Mouse (Mus musculus) limb, embryonic 12.5 days (tissue): Measurements from ENCODE around the gene Hist2h3b. TPM values are rescaled to one million over a fixed set of nuclear protein-coding genes. Genes with fewer than 3 reads are reported as not detected.
"Not testable (repeated sequence)": the region's sequence is repeated elsewhere in the genome, so short reads cannot be mapped to it uniquely, and the experiment has no call there.

ENCODE experiments used
- ATAC-seq: fragments of 200-750 bp; cut with Nextera tagmentation; 2 replicates; pipeline ENCODE4 v1.8.0; 2017; ENCODE audit warnings: low read depth, moderate TSS enrichment; ENCODE audit not compliant: insufficient number of reproducible peaks, insufficient read depth, low FRiP score, low TSS enrichment
- H3K27ac ChIP-seq: fragments of 300-500 bp; sonication (generic); 2 replicates; pipeline ENCODE4 v1.5.1; 2016; ENCODE audit warnings: mild to moderate bottlenecking, moderate library complexity
- H3K27me3 ChIP-seq: fragments of 300-500 bp; sonication (generic); 2 replicates; pipeline ENCODE4 v1.6.1; 2016; ENCODE audit warnings: mild to moderate bottlenecking, moderate library complexity
- H3K36me3 ChIP-seq: fragments of 300-500 bp; sonication (generic); 2 replicates; pipeline ENCODE4 v1.6.1; 2016; ENCODE audit warnings: mild to moderate bottlenecking, moderate library complexity
- H3K4me1 ChIP-seq: fragments of 300-500 bp; sonication (generic); replicated peaks from 2 replicates; pipeline ENCODE4 v1.6.1; 2016
- H3K4me2 ChIP-seq: fragments of 300-500 bp; sonication (generic); 2 replicates; pipeline ENCODE4 v1.6.1; 2016; ENCODE audit warnings: mild to moderate bottlenecking, moderate library complexity
- H3K4me3 ChIP-seq: fragments of 300-500 bp; sonication (generic); replicated peaks from 2 replicates; pipeline ENCODE4 v1.5.1; 2016; ENCODE audit warnings: mild to moderate bottlenecking
- H3K9ac ChIP-seq: fragments of 300-500 bp; sonication (generic); replicated peaks from 2 replicates; pipeline ENCODE4 v1.6.1; 2016; ENCODE audit warnings: mild to moderate bottlenecking, moderate library complexity
- H3K9me3 ChIP-seq: fragments of 300-500 bp; sonication (generic); 2 replicates; pipeline ENCODE4 v1.6.1; 2016; ENCODE audit warnings: mild to moderate bottlenecking, moderate library complexity
- WGBS: fragments of 180-500 bp; shearing (Covaris S2); methylation state at CpG from one replicate; pipeline ENCODE4 v1.1.7; 2016; 5-methylcytosine and 5-hydroxymethylcytosine counted together
- polyA plus RNA-seq: library from polyadenylated mRNA; unstranded; fragments of >200 nt; fragmentation: Nextera tagmentation; extraction: Ambion mirVana; gene quantifications from 2 replicates; pipeline ENCODE4 v1.2.1, GENCODE M21; 2016

Gene Hist2h3b
- polyA plus RNA-seq, 1 experiment from 2014 or later, result 139 TPM

GRCm38 (mm10) chr3:96230404-96230803 lies 38.0 kb upstream of the Hist2h3b start:
- WGBS, result 82% methylated on average over 2 of the region's 2 CpGs

DNA sequence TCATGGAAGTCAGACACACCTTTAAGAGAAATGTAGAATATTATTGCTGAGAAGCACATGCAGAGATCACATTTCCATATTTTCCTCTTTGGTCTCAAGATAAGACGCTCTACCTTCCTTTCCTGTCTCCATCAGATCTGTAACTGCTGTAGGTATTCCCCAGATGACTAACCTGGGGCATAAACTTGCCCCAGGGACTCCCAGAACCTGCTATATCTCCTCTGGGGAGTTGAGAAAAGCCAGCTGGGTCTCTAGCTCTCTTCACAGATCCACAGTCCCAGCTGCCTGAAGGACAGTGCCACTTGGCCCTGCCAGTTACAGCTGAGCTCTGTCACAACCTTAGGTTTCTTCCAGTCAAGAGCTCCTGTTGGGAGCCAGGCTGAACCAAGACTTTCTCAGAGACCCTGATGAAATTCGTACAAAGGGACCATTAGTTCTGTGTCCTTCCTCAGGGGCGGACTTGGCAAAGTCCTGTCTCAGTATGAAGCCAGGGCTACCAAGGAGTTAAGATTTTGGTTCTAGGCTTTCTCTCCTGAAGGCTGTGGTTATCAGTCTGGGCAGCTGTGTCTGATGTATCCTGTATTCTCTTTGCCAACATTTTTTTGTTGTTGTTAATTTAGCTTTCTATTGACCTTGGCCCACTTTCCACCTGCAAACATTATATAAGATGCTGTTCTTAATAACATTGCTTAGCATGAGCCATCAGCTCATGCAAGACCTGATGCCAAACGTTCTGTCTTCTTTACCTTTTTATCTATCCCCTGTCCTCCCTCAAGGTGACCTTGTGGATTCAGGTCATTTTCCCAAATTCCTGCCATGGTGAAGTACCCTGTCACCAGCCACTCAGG lies 37.3 kb upstream of the Hist2h3b start:
- WGBS, result 76% methylated on average over 4 of the region's 4 CpGs
- no peak overlapping the region for H3K4me3 ChIP-seq
- no peak overlapping the region for H3K4me2 ChIP-seq
- H3K9ac ChIP-seq, result no peak overlapping the region
- no peaks in the 10 kb centered on the region for H3K36me3 ChIP-seq
- no peaks in the 10 kb centered on the region for H3K9me3 ChIP-seq
- no peaks in the 10 kb centered on the region for H3K27me3 ChIP-seq
- no peak for ATAC-seq
- peaks cover 5% of the 10 kb centered on the region; the same call in 1 of the 2 replicates for H3K4me1 ChIP-seq
- H3K27ac ChIP-seq, result no peak overlapping the region

More at GRCm38 (mm10) chr3:96230404-96230803, 38.0 kb upstream of the Hist2h3b start:
- Histone ChIP-seq H3K4me1 (peaks cover 5% of the 10 kb centered on the region; the same call in 1 of the 2 replicates), H3K9me3 (no peaks in the 10 kb centered on the region), H3K9ac (no peak overlapping the region), H3K36me3 (no peaks in the 10 kb centered on the region), H3K4me3 (no peak overlapping the region), H3K4me2 (no peak overlapping the region), H3K27ac (no peak overlapping the region), H3K27me3 (no peaks in the 10 kb centered on the region)
- no peak for ATAC-seq

GRCm38 (mm10) chr3:96231758-96232120 lies 36.7 kb upstream of the Hist2h3b start:
- no peak overlapping the region for H3K4me2 ChIP-seq
- H3K36me3 ChIP-seq, result no peaks in the 10 kb centered on the region
- no peak for ATAC-seq
- H3K9ac ChIP-seq, result no peak overlapping the region
- no peak overlapping the region for H3K27ac ChIP-seq
- H3K9me3 ChIP-seq, result no peaks in the 10 kb centered on the region
- WGBS, result 62% methylated on average over 2 of the region's 2 CpGs
- no peak overlapping the region for H3K4me3 ChIP-seq
- H3K27me3 ChIP-seq, result no peaks in the 10 kb centered on the region
- H3K4me1 ChIP-seq, result peaks cover 7% of the 10 kb centered on the region; the same call in 1 of the 2 replicates

- Histone ChIP-seq H3K27ac (no peak overlapping the region), H3K9ac (no peak overlapping the region), H3K4me1 (peaks cover 16% of the 10 kb centered on the region), H3K27me3 (no peaks in the 10 kb centered on the region), H3K9me3 (no peaks in the 10 kb centered on the region), H3K4me3 (no peak overlapping the region), H3K36me3 (no peaks in the 10 kb centered on the region), H3K4me2 (no peak overlapping the region)
- ATAC-seq, result no peak
- 82% methylated on average over 2 of the region's 2 CpGs for WGBS
Observed at GRCm38 (mm10) chr3:96234914-96235313, 33.5 kb upstream of the Hist2h3b start.

GRCm38 (mm10) chr3:96235836-96236235 lies 32.6 kb upstream of the Hist2h3b start:
- H3K4me2 ChIP-seq, result no peak overlapping the region
- ATAC-seq, result no peak
- no peaks in the 10 kb centered on the region for H3K36me3 ChIP-seq
- no peak overlapping the region for H3K9ac ChIP-seq
- peaks cover 18% of the 10 kb centered on the region for H3K4me1 ChIP-seq
- 71% methylated on average over 3 of the region's 3 CpGs for WGBS
- H3K4me3 ChIP-seq, result no peak overlapping the region
- 0 out of 2 replicates have a peak overlapping the region, but pooled peaks have one; percentile 1 for H3K27ac ChIP-seq
- no peaks in the 10 kb centered on the region for H3K27me3 ChIP-seq
- H3K9me3 ChIP-seq, result no peaks in the 10 kb centered on the region

- no peak for ATAC-seq
- Histone ChIP-seq H3K27me3 (no peaks in the 10 kb centered on the region), H3K9ac (peak overlapping the region; percentile 66), H3K4me3 (peak overlapping the region; percentile 41), H3K4me1 (peaks cover 20% of the 10 kb centered on the region), H3K9me3 (no peaks in the 10 kb centered on the region), H3K36me3 (no peaks in the 10 kb centered on the region), H3K4me2 (peak overlapping the region; percentile 56), H3K27ac (peak overlapping the region; percentile 84)
- 72% methylated on average over 4 of the region's 4 CpGs for WGBS
Observed at GRCm38 (mm10) chr3:96236834-96237334, 31.6 kb upstream of the Hist2h3b start.

DNA sequence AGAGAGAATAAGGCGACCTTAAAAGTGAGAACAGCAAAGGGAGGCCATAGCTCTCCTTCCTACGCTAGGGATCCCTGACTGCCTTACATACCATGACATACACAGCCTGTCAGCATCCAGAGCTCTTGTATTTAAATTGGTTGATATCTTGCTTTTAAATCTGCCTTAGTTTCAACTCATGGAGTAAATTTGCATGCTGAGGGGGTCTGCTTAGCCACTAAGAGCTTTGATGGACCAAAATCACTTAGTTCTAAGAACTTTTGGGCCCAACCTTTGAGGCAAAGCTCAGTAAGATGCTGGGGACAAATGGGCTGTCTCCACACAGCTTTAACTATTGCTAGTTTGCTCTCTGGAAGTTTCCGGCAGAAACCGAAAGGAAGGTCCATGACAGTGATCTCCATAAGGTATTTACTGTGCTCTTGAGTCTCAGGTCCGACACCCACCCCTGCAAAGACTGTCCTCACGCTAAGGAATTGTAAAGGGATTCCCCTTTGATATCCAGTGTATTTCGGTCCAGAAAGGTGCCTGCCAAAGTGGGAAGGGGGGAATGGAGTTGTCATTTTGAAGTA lies 31.0 kb upstream of the Hist2h3b start:
- peaks cover 22% of the 10 kb centered on the region for H3K4me1 ChIP-seq
- WGBS, result 23% methylated on average over 7 of the region's 7 CpGs

DNA sequence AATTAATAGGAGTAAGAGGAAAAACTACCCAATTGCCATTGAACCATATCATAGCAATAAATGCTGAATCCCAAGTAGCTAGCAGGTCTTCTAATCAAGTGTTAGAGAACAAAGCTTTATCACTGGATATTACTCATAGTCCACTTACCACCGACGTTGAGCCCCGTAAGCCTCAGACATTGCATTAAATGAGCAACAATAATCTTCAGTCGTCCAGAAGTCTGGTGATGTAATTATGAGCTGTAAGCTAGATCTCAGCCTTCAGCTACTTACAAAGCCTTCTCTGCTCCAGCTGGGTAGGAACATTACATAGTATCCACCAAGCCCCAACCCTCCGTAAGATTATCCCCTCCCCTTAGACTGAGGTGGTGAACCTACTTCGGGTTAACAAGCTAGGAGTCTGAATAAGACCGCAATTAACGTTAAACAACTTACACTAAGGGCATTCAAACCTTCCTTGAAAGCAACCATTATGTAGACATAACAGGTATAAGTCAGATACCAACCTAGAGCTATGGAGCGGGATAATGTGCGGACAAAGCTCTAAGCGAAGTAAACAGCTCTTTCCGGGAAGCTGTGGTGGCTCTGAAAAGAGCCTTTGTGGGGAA lies 30.4 kb upstream of the Hist2h3b start:
- H3K4me3 ChIP-seq, result peak overlapping the region; percentile 41
- H3K9me3 ChIP-seq, result no peaks in the 10 kb centered on the region
- peak overlapping the region; percentile 84 for H3K27ac ChIP-seq
- no peaks in the 10 kb centered on the region for H3K36me3 ChIP-seq
- H3K4me2 ChIP-seq, result peak overlapping the region; percentile 56
- no peaks in the 10 kb centered on the region for H3K27me3 ChIP-seq
- peak overlapping the region; percentile 66 for H3K9ac ChIP-seq
- peaks cover 27% of the 10 kb centered on the region for H3K4me1 ChIP-seq
- 2% methylated on average over 12 of the region's 12 CpGs for WGBS
- no peak for ATAC-seq

More for the DNA sequence above, 31.0 kb upstream of the Hist2h3b start:
- Histone ChIP-seq H3K36me3 (no peaks in the 10 kb centered on the region), H3K9me3 (no peaks in the 10 kb centered on the region), H3K27me3 (no peaks in the 10 kb centered on the region), H3K4me3 (peak overlapping the region; percentile 41), H3K27ac (peak overlapping the region; percentile 84), H3K4me2 (peak overlapping the region; percentile 56), H3K9ac (peak overlapping the region; percentile 66)
- no peak for ATAC-seq

DNA sequence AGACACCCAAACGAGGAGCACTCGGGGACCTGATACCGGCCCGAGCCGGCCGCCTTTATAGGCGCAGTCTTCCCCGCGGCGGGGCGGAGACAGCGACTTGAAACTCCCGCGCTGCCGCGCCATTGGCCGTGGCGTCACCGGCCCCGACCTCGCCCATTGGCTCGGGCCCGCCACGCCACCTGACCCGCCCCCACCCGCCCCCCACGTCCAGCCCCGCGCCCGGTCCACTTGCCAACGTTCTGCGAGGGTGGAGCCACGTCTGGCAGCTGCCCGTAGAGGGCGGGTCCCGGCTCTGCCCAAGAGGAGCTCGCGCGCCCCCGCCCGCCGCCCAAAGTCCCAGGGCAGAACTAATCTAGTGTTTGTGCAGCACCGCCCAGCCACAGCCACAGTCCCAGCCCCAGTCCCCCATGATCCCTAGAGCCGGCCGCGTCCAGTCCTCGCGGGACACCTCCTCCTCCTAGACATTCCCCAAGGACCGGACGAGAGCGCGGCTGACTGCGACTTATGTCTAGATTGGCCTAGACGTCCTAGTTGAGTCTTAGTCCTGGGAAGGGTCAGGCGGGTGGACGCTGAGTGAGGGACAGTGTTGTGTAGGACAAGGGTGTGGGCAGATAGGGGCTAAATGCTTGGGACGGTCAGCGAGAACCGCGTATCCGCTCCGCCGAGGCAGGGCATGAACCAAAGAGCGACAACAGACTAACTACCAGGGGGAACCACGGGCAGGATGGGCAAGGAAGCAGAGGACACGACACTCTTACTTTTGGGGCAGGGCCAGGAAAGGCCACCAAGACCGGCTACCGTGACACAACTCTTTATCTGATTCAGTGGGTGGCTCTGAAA lies 29.3 kb upstream of the Hist2h3b start, which contains the start of gene Hist2h3c2:
Hist2h3c2 (minus strand) TSS at position 174 of the 840 bp plus-strand sequence.
- H3K9me3 ChIP-seq, H3K27me3 ChIP-seq, H3K36me3 ChIP-seq: not testable (repeated sequence)
- ATAC-seq, result peak; percentile 92
- Histone ChIP-seq H3K9ac (peak within 1 kb of the TSS; percentile 66), H3K4me3 (peak within 1 kb of the TSS; percentile 41), H3K4me2 (peak within 1 kb of the TSS; percentile 56), H3K27ac (peak within 1 kb of the TSS; percentile 86), H3K4me1 (peaks cover 38% of the 10 kb centered on the region)
- 0% methylated on average over 18 of the region's 68 CpGs for WGBS

GRCm38 (mm10) chr3:96239949-96240798 lies 28.3 kb upstream of the Hist2h3b start, which contains the start of gene Hist2h2aa2:
TSS of gene Hist2h2aa2 (minus strand) at chr3:96240276.
- Histone ChIP-seq H3K4me2 (peak within 1 kb of the TSS; percentile 44), H3K4me3 (peak within 1 kb of the TSS; percentile 33), H3K27ac (peak within 1 kb of the TSS; percentile 91), H3K4me1 (peaks cover 43% of the 10 kb centered on the region), H3K9ac (peak within 1 kb of the TSS; percentile 44; the same call in 1 of the 2 replicates)
- not testable (repeated sequence) for H3K36me3 ChIP-seq, H3K9me3 ChIP-seq, H3K27me3 ChIP-seq
- peak; percentile 85 for ATAC-seq
- 4% methylated on average over 43 of the region's 85 CpGs for WGBS
